Mouse (Mus musculus) small intestine, adult 2 months (tissue): ENCODE results near the gene Nup54.

Experiments
- CTCF ChIP-seq: fragments of 200-500 bp; IDR thresholded peaks from 2 replicates; pipeline ENCODE4 v1.5.1; 2012; ENCODE audit warnings: low read depth, mild to moderate bottlenecking, control low read depth, inconsistent platforms, low read length, moderate library complexity, mixed read lengths; ENCODE audit not compliant: insufficient replicate concordance, insufficient read length; ENCODE audit errors: extremely low read depth
- POLR2A ChIP-seq: fragments of 200-500 bp; IDR thresholded peaks from 2 replicates; pipeline ENCODE4 v1.6.1; 2012; ENCODE audit warnings: low read depth, mild to moderate bottlenecking, control low read depth, inconsistent platforms, low read length, moderate library complexity

- no peak for TF ChIP-seq POLR2A
- no peak for TF ChIP-seq CTCF
These were observed 62.4 kb downstream of the Nup54 start for GRCm38 (mm10) chr5:92372605-92373004.
